Mouse (Mus musculus): ENCODE measurements around the gene Gm9. TPM values are rescaled to one million over a fixed set of nuclear protein-coding genes. Genes with fewer than 3 reads are reported as not detected.

Gene Gm9
- not detected for total RNA-seq (2023)

DNA sequence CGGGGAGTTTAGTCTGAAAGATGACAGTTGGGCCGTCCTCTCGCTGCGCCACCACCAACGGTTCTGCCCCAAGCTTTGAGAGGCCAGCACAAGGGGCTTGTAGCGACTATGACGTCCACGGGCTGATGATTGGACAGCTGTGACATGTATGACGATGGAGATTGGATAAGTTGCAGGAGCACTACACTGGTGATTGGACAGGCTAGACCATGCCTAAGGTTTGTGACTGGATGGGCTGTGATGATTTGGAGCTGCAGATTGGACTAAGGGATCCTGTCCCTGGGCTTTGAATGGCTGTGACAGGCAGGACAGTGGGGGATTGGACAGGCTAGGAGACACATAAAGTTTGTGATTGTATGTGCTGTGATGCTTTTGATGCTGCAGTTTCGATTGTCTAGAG is at the start of gene Gm9:
TSS of gene Gm9 (minus strand) at position 101 of the 400 bp plus-strand sequence.

DNA sequence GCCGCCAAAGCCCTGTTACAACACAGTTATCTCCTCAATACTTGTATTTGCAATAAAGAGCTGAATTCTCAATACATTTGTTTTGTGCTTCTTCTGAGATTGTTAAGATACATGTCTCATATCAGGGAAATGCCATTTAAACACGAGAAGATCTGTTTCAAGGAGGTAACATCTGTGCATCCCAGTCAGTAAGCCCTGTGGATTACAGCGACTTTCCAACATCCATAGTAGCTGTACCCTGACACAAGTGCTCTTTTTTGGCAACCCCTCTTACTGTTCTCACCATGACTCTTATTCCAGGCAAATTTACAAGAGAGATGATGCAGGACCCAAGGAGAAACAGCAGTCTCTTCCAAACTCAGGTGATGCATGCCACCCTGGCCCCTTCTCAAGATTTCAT is 38.8 kb upstream of the Gm9 start, which contains the start of gene Rhox3a:
TSS of gene Rhox3a (plus strand) at position 301 of the 400 bp plus-strand sequence.

DNA sequence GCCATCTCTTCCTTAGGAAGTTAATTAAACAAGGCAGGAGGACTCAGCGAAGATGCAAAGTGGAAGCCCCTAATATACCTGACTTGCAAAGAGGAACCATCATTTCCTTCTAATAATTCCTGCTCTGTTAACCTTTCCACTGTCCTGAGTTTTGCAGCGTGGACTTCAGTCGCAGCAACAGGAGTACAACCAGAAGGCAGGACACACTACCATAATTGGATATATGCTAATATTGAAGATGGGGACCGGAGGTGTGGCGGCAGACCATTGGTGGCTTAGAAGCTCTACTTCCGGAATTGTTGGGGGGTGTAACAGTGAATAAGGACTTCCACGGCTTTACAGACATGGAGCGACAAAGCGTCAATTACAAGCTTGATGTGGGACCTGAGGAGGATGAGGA is 33.8 kb upstream of the Gm9 start, which contains the start of gene Rhox2a:
TSS of gene Rhox2a (plus strand) at position 301 of the 400 bp plus-strand sequence.

DNA sequence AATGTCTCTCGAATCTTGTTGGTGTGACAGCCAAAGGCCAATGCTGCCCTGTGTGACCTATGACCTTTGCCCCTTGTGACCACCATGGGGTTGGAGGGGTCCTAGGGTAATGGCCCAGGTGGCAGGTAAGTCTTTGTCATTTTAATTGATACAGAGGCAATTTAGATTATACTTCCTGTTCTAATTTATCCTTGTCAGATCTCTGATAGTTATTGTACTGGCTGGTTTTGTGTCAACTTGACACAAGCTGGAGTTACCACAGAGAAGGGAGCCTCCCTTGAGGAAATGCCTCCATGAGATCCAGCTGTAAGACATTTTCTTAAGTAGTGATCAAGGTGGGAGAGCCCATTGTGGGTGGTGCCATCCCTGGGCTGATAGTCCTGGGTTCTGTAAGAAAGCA is 11.3 kb upstream of the Gm9 start, which contains the start of gene Rhox1:
TSS of gene Rhox1 (minus strand) at position 101 of the 400 bp plus-strand sequence.

DNA sequence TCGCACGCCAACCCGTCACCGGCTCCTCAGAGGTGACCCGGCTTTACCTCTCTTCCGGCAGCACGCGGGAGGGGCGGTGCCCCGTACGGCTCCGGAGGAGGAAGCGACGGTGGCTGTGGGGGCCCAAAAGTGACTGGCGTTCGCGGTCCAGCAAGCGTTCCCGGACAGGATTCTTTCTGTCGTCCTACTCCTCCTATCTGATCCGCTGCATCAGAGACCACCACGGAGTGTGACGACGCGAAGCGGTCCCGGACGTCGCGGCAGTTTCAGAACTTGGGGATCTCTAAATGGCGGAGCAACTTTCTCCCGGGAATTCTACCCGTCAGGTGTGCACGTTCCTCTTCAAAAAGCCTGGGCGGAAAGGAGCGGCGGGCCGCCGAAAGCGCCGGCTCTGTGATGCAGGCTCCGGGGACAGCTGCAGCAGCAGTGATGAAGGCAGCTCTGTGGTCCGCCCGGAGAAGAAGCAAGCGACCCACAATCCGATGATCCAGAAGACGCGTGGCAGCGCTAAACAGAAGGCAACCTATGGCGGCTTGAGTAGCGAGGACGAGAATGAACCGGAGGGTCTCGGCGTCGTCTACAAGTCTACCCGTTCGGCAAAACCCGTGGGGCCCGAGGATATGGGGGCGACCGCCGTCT is 19.6 kb downstream of the Gm9 start, which contains the start of the genes Ndufa1 and Rnf113a1:
TSS of gene Ndufa1 (minus strand) at position 59 of the 639 bp plus-strand sequence.
TSS of gene Rnf113a1 (plus strand) at position 141 of the 639 bp plus-strand sequence.

DNA sequence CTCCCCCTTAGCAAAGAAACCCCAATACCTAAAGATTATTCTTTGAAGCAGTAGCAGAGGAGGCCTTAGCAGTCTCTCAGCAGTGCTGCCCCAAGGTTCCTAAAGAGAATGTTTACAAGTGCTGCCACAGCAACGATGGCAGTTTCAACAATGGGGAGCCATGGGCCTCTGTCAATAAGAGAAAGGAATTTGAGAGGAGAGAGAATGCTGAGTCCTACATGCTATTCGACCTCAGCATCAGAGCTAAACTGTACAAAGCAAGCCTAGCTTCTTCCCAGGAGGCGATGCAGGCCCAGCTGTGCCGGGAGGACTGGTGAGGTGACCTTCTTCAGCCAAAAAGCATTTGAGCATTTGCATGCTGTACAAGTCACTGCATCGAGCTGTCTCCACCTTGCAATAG is 42.1 kb downstream of the Gm9 start, which contains the start of gene Akap14:
TSS of gene Akap14 (minus strand) at position 101 of the 400 bp plus-strand sequence.

Other genes starting within 250 kb of the Gm9 start
- gene Sept6, start 219.2 kb downstream of the Gm9 start, total RNA-seq (2023): 100 to 1,000 TPM; 100 to 126 TPM
- not detected for gene Sowahd, start 162.2 kb downstream of the Gm9 start, total RNA-seq (2023)
- gene Rpl39, start 125.6 kb downstream of the Gm9 start, total RNA-seq (2023): 1,000 to 10,000 TPM; 1,325 to 1,365 TPM
- gene Upf3b, start 100.7 kb downstream of the Gm9 start, total RNA-seq (2023): 10 to 100 TPM; 54.1 to 55.9 TPM
- gene Nkap, start 84.2 kb downstream of the Gm9 start, total RNA-seq (2023): 10 to 100 TPM; 18.8 to 20.2 TPM
- not detected for gene Akap14, start 42.2 kb downstream of the Gm9 start, total RNA-seq (2023)
- 10 to 100 TPM; 83.4 to 91.6 TPM for gene Ndufa1, start 19.9 kb downstream of the Gm9 start, total RNA-seq (2023)
- gene Rnf113a1, start 19.8 kb downstream of the Gm9 start, total RNA-seq (2023): 1 to 10 TPM; 1.5 to 2.2 TPM
- not detected for gene Rhox1, start 11.2 kb upstream of the Gm9 start, total RNA-seq (2023)
- gene Rhox2a, start 33.9 kb upstream of the Gm9 start, total RNA-seq (2023): not detected
- not detected for gene Rhox3a, start 38.9 kb upstream of the Gm9 start, total RNA-seq (2023)
- gene Rhox4a, start 54.3 kb upstream of the Gm9 start, total RNA-seq (2023): not detected
- gene Rhox3a2, start 169.0 kb upstream of the Gm9 start, total RNA-seq (2023): not detected
- not detected for gene Rhox4a2, start 179.8 kb upstream of the Gm9 start, total RNA-seq (2023)
- not detected for gene Rhox2b, start 201.0 kb upstream of the Gm9 start, total RNA-seq (2023)
- not detected for gene Rhox4b, start 221.5 kb upstream of the Gm9 start, total RNA-seq (2023)
- gene Rhox2c, start 242.6 kb upstream of the Gm9 start, total RNA-seq (2023): not detected
- gene Rhox3c, start 247.5 kb upstream of the Gm9 start, total RNA-seq (2023): not detected